Mouse (Mus musculus) monocyte, adult 2 months (primary cell): ENCODE data around the gene Hgfac.

Experiments
- DNase-seq, 2 experiments: peaks; one replicate each; pipeline ENCODE4 v3.0.0; 2022; ENCODE audit warnings: low spot score in 2 of 2, low read depth in 1 of 2

The Hgfac gene

GRCm38 (mm10) chr5:35091636-35092035 lies 50.3 kb downstream of the Hgfac start:
- no peak for DNase-seq
